Mouse (Mus musculus): Measurements from ENCODE around the gene Gm20388.

The Gm20388 gene

DNA sequence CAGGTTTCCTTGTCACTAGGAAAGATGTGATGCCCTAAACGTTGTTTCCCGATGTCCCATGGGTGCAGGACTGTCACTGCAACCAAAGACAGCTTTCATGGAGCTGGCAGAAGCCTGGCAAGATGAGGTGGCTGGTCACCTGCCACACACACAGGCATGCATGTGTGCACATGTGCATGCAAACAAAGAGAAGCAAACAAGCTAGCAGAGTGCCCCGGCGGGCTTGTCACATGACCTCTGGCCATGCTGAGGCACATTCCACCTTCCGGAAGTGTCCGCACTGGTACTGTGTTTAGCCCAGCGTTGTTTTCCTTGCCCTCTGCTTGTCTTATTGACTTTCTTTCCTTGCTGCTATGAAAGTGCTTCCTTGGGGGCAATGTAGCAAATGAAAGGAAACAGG is 4417.6 kb downstream of the Gm20388 start:
- DNase-seq (ENCODE audit: low read depth, low spot score), result no peak

DNA sequence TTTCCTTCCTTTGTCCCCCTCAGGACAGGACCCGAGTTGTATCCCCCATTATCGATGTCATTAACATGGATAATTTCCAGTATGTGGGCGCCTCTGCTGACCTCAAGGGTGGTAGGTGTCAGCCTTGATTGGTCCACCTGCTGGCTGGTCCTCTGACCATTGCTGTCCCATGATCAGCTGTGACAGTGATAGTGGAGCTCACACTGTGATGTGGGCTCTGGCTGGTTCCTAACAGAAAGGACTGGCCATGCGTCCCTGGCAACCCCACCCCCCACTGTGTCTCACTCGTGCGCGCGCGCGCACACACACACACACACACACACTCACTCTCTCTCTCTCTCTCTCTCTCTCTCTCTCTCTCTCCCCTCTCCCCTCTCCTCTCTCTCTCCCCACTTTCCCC is 4419.0 kb downstream of the Gm20388 start:
- DNase-seq (ENCODE audit: low read depth, low spot score), result no peak

DNA sequence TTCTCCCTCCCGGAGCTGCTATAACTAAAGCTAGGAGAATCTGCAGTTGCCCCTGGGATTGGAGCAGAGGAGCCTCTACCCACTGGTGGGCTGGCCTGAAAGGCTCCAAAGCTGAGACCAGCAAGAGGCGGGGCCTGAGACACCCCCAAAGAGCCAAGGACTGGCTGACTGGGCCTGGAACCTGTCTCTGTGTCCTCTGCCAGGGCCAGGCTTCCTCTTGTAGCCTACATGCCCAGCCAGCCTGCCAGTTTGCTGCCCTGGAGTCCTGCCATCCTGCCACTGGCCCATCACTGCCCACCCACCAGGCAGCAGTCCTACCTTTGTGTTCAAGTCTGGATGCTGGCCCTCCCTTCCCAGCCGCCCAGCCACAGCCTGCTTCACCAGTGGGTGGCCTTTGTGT is 4419.8 kb downstream of the Gm20388 start:
- DNase-seq (ENCODE audit: low read depth, low spot score), result no peak

DNA sequence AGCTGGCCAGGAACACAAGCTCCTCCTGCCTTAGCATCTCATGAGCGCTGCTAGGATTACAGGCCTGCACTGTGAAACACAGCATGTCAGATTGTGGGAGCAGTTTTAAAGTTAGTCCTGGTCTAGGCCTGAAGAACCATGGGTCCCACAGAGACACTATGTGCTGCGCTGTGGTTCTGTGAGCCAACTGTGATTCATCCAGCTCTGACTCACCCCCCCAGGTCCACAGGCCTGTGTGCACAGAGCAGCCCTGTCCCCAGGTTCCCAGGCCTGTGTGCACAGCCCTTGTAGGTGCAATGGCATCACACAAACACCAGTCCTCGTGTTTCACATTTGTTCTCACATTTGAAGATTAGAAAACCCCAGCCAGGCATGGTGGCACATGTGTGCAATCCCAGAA is 4420.5 kb downstream of the Gm20388 start:
- no peak for DNase-seq (ENCODE audit: low read depth, low spot score)

DNA sequence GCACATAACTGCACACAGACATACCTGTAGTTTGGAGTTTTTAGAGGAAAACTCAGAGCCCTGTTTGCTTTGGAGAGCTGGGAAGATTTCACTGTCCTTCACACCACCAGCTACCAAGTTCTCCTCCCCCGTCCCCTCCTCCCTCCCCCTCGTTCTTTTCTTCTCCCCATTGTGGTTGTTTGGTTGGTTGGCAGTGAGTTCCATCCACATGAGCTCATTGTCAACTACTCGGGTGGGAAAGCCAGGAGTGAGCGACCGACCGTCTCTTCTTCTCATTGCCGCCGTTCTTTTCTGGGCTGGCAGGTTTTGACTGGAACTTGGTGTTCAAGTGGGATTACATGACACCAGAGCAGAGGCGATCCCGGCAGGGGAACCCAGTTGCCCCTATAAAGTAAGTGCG is 4421.1 kb downstream of the Gm20388 start:
- DNase-seq (ENCODE audit: low read depth, low spot score), result no peak

DNA sequence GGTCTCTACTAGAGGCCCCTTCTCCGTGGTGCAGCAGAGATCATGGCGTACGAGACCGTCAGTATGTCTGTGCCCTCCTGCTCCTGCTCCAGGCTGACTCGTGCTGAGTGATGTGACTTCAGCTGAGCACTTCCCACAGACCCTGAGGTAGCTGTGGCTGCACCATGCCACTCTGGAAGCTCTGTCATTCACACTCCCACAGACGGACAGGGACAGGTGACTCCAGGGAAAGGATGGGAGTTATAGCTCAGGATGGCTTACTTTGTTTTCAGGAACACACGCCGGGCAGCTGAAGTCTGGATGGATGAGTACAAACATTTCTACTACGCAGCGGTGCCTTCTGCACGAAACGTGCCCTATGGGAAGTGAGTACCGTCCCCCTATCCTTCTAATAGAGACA is 4425.7 kb downstream of the Gm20388 start:
- no peak for DNase-seq (ENCODE audit: low read depth, low spot score)

DNA sequence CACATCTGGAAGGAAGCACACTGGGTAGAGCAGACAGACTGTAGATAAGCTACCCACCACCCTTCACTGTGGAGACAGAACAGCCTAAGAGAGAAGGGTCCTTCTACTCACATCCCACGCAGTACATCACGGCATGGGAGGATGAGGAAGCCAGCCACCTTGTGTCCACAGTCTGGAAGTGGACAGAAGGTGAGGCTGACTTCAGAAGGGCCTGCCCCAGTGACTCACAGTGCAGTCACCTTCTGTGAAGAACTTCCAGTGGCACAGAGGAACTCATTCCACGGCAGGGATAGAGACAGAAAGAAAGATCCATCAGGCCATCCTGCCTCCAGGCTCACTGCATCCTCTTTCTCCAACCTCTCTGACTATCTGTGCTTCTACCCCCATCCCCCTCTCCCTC is 4429.1 kb downstream of the Gm20388 start:
- no peak for DNase-seq (ENCODE audit: low read depth, low spot score)

DNA sequence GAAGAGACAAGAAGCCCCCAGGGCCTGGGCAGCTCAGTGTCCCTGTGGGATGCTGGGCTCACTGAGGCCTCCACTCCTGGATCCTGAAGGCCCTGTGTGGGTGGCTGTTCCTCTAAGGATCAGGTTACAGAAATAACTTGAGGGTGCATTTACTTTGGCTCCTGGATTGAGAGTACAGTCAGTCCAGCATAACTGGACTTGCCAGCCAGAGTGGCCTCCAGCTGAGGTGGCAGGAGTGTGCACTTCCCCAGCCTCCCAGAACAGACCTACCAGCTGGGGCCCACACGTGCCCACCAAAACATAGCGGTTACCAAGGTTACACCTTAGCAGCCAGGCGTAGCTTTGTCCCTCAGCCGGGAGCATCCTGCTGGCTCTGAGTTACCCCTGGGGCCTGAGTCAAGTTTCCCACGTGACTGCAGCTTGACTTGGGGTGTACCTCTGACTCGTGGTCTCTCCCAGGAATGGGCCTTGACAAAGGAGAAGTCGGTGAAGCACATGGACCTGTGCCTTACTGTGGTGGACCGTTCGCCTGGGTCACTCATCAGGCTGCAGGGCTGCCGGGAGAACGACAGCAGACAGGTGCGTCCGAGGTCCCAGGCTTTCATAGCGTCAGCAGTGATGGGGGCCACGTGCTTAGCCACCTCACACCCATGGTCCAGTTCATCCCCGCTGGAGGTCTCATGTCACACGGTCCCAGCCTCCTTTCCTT is 4429.9 kb downstream of the Gm20388 start:
- DNase-seq (ENCODE audit: low read depth, low spot score), result no peak

DNA sequence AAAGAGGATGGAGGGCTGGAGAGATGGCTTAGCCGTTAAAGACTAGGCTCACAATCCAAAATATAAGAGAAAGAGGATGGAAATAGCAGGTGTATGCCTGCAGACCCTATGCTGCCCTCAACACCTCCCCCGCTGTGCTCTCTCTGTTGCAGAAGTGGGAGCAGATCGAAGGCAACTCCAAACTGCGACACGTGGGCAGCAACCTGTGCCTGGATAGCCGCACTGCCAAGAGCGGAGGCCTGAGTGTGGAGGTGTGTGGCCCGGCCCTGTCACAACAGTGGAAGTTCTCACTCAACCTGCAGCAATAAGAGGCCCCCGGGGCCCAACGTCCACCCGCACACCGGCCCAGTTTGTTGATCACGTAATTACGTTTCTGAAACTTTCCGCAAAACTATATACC is 4432.5 kb downstream of the Gm20388 start:
- DNase-seq (ENCODE audit: low read depth, low spot score), result no peak

DNA sequence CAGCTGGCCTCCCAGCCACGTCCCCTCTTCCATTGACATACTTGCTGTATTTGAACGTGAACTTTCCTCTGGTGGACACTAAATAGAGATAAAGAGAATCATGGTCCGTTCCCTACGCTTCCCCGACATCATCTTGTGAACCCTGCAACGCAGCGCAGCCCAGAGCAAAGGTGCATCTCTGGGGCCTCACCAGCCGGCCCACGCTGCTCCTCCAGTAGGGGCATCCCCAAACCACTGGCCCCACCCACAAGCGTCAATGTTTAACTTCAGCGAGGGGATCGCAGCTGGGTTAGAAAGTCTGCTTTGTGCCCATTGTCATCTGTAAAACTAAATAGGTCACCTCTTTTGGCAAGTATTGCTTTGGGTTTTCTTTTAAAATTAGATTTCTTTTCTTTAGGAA is 4433.4 kb downstream of the Gm20388 start:
- DNase-seq (ENCODE audit: low read depth, low spot score), result no peak

DNA sequence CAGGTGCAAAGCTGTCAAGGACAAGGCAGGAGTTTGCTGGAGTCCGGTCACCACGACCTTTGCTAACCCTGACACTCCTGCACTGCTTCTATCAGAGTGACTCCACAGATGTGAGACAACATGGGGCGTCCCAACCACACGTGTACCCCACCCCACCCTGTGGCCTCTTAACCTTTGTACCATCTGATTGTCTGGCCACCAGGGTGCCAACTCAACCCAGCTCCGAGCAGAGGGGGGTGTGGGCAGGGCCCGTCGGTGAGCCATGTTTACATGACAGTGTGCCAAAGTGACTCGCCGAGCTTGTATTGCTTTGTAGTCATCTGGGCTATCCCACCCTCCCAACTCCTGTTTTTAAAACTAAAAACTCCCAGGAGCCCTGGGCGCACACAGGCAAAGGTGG is 4434.5 kb downstream of the Gm20388 start:
- DNase-seq (ENCODE audit: low read depth, low spot score), result no peak

DNA sequence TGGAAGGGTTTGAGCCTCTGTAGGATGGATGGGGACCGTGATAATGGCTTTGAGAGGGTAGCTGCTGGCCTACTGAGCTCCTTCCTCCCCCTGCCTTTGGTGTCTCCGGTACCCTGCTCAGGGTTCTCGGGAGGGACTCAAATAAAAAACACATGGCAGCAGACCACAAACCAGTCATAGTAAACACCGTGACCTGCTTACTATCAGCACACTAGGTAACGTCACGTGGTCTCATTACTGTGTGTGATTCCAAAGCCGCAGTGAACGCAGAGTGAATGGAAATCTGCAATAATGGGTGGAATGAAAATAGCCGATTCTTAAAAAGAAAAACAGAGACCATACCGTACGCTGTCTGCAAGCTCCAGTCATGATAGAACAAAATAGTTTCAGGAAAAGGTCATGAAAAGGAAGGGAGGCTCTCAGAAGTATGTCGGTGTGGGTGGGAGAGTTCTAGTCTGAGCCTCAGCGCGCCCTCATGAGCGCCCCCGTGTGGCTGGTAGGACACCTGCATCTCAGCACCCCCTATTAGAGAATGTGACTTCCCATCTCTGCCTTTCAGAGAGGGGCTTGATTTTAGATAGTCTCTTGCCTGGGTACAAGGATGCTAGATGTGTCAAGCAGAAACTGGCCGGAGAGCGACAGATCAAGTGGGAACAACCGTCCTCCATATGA is 4436.3 kb downstream of the Gm20388 start:
- peak; percentile 60 for DNase-seq (ENCODE audit: low read depth, low spot score)

DNA sequence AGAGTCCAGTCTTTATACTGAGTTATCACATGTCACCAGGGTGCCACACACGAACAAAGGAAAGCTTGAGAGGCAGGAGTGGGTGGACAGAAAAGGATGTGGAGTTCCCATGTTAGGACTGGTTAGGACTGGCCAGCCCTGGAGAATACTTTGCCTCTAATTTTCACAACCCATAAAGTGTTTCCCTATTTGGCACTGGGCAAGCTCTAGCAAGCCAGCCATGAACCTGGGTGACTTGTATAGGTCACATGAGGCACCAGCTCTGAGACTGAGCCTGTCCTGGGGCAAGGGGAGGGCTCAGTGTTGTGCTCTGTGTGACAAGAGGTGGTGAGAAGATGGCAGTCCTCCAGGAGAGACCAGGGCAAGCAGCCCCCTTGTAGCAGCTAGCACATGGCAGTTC is 4437.4 kb downstream of the Gm20388 start:
- no peak for DNase-seq (ENCODE audit: low read depth, low spot score)

DNA sequence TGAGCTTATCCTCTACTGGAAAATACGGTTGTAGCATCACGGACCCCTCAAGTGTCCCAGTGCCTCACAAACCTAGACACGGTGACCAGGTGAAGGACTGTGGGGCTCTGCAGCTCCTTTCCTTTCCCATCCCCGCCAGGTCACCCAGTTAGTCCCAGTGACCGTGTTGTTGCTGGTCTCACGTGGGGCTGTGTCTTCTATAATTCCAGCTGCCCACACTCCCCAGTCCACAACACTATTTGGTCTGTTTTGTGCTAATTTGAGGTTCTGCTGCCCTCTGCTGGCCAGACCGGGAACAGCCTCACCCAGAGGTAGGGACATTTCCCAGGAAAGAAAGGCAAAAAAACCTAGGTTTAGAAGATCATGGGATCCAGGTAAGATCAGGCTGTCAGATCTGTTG is 4439.0 kb downstream of the Gm20388 start:
- DNase-seq (ENCODE audit: low read depth, low spot score), result peak; percentile 55

DNA sequence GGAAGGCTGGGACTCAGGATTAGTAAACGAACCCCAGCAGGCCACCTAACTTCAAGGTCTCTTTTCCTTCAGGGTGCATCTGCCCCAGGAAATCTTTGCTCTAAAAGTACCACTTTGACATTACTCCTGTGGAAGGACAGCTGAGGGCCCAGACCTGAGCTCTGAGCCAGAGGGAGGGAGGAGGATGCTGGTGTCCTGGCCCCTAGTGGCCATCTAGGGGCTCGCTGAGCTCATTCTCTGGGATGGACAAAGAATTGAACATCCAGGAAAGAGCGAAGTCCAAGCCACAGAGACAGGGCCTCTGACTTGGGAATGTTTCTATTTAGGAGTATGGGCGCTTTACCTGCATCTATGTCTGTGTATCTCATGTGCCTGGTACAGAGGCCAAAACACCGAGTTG is 4441.0 kb downstream of the Gm20388 start:
- DNase-seq (ENCODE audit: low read depth, low spot score), result no peak

DNA sequence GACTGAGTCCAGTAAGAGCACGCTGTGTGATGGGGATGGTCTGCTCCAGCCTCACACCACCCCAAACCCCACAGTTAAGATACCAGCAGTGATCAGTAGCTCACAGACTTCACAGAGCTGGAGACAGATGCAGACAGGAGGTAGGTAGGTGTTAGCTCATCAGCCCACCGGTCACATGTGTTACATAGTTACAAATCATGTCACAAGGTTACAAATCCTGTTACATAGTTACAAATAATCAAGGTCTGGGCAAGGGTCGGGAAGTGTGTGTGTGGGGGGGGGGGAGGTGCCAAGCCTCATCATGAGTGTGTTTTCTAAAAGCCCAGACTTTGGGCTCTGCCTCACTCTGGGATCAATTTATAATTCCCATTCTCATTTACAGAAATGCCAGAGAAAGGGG is 4450.3 kb downstream of the Gm20388 start:
- no peak for DNase-seq (ENCODE audit: low read depth, low spot score)

DNA sequence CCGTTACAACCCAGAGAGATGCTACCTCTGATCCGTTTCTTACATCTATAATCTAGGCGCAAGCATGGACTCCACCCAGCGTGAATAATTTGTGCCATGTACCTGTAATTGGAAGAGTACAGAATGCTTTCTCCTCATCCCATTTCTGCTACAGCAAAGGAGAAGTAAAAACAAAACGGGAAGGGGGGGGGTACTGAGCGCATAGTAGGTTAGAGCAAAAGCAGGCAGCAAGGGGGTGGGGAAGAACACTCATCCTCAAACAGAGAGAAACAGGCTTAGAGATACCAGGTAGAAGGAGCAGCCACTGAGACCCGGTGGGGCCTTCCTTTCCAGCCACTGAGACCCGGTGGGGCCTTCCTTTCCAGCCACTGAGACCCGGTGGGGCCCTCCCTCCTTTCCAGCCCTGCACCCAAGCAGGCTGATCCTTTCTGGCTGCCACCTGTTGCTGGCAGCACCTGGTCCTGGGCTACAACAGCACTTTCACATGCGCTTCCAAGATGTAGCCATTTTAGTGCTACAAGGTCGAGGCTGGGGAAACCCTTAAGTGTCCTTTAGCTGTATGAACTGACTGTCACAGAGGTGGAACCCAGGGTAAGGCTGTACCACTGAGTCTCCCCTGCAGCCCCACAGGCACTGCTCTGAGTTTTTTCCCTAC is 4451.3 kb downstream of the Gm20388 start:
- DNase-seq (ENCODE audit: low read depth, low spot score), result no peak

DNA sequence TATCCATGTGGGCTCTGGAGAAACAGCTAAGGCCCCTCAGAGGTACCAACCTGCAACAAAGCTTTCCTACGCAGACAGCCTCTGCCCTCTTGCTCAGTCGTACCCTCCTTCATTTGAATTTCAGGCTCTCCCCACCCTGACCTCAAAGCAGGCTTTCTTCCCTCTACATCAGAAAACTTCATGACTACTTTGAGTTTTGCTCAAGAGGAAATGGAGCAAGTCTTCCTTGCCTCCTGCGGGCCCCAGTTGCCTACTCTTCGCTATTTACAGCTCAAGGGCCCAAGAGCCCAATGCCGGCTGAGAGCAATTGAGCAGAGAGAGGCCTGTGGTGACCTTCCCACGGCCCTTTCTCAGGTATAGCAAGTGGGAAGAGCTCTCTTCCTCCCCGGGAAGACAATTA is 4451.9 kb downstream of the Gm20388 start:
- DNase-seq (ENCODE audit: low read depth, low spot score), result no peak

DNA sequence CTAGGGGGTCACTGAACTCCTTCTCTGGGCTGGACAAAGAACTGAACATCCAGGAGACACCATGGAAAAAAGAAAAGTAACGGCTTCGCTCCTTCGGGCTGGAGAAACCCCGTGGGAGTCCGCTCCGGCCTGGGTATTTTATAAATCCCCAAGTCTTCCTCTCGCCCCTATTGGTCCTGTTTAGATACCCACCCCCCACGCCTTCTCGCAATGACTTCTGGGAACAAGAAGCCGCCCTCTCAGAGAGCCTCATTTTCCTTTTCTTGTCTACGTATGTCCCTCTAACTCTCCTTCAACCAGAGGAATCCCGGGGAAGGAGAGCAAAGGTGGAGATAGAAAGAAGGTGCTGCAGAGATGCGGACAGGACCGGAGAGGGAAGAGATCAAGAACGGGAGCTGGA is 4452.7 kb downstream of the Gm20388 start:
- peak; percentile 55 for DNase-seq (ENCODE audit: low read depth, low spot score)

DNA sequence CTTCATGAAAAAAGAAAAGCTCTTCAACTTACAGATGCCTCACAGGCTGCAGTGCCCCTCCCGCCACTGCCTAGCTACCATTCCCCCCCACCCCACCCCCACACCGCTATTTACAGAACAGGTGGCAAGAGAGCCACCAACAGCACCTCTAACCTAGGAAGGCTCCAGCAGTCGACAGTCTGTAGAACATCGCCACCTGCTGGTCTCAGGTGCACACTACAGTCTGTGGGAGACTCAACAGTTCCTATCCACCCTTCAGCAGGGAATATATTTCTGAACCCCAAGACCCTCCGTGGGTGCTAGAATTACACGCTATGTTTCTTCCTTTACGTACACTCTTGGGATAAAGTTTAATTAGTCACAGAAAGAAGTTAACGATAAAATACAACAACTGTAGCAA is 4457.6 kb downstream of the Gm20388 start:
- peak; percentile 70 for DNase-seq (ENCODE audit: low read depth, low spot score)

DNA sequence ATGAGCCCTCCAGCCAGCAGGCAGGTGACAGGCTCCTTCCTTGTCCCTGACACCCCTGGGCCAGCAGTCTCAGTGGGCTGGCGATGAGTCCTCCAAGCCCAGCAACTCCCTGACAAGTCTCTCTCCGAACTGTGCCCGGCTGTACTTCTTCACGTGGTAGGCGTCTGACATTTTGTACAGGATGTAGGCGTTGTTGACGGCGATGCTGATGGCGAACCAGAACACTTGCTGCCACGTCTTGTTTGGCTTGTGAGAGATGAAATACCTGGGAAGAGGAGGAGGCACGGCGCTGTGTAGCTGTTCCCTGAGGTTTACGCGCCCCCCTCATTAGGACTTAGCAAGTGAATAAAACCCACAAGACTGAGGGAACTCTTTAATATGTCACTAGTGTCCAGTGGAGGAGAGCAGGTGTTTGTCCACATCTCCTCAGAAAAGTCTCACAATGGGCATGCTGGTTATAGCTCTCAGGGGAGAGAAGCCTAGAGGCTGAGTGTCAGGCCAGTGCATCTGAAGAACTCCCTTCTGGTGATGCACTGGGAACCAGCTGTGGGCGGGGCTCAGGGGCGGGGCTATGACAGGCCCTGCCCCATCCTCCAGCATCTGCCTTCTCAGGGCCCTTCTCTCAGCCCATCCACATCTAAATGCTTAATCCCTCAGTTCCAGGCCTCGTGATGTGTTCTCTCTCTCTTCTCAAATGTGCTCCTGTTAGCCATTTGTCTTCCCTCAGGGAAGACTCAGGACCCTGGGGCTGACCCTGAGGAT is 4460.0 kb downstream of the Gm20388 start:
- DNase-seq (ENCODE audit: low read depth, low spot score), result peak; percentile 49

DNA sequence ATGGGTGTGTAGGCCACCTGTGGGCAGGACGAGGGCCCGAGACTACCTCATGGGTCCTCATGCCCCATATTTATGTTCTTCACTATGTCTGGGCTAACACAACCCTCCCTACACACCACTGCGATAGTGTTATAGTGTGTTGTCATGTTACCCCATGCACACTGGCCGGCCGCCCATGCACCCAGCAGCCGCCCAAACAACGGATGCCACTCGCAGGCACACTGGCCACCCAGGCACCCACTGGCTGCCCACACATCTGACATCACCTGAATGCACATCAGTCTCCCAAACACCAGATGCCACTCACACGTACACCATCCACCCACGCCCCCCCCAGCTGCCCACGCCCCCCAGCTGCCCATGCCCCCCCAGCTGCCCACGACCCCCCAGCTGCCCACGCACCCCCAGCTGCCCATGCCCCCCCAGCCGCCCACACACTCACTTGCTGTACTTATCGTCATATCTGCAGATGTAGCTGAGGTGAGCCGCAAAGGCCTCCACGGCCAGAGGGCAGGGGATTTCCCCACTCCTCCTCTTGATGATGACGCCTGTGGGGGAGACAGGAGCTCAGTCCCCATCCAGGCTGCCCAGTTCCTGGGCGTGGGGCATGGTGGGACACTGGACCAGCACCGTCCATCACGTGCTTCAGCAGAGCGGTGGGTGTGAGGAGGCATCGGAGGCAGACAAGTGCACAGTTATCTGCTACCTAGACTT is 4460.9 kb downstream of the Gm20388 start:
- DNase-seq (ENCODE audit: low read depth, low spot score), result no peak

Measured in ES-CJ7 (cell line).